Mouse (Mus musculus) bone marrow, adult 2 months (tissue): ENCODE results near the gene Olfr738.

Experiments
- CTCF ChIP-seq: fragments of 200-500 bp; IDR thresholded peaks from 2 replicates; pipeline ENCODE4 v1.5.1; 2011; ENCODE audit warnings: low read length, control low read depth; ENCODE audit not compliant: control insufficient read depth, insufficient read depth
- POLR2A ChIP-seq: fragments of 200-500 bp; IDR thresholded peaks from 2 replicates; pipeline ENCODE4 v1.6.1; 2011; ENCODE audit warnings: low read depth, mild to moderate bottlenecking, control low read depth, low read length, borderline replicate concordance; ENCODE audit not compliant: control insufficient read depth

GRCm38 (mm10) chr14:50363561-50363960, 43.8 kb upstream of the Olfr738 start:
- TF ChIP-seq POLR2A: no peak
- no peak for TF ChIP-seq CTCF
